Mouse (Mus musculus): ENCODE data around the gene Coq10a. TPM values are rescaled to one million over a fixed set of nuclear protein-coding genes. Genes with fewer than 3 reads are reported as not detected.
"Not testable (repeated sequence)": the region's sequence is repeated elsewhere in the genome, so short reads cannot be mapped to it uniquely, and the experiment has no call there.

Gene Coq10a
- polyA plus RNA-seq, 1 experiment from 2014 or later = 19.4 TPM

DNA sequence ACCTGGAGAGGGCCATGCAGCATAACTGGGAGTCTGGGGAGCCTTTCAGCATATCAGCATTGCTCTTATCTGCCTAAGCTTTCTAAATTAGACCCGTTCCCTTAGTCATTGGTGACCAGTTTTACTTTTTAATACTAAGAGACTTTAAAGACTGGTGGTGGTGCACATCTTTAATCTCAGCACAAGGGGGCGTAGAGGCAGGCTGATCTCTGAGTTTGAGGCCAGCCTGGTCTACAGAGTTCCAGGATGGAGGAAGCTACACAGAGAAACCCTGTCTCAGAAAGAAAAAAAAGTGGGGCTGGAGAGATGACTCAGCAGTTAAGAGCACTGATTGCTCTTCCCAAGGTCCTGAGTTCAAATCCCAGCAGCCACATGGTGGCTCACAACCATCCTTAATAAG, 28.5 kb downstream of the Coq10a start:
- Histone ChIP-seq H3K9me3 (replicated peaks) (no peaks in the 10 kb centered on the region), H3K4me1 (peaks cover 27% of the 10 kb centered on the region), H3K27me3 (no peaks in the 10 kb centered on the region), H3K4me2 (replicated peaks) (no peak overlapping the region), H3K9ac (no peak overlapping the region), H3K27ac (replicated peaks) (no peak overlapping the region), H3K36me3 (no peaks in the 10 kb centered on the region), H3K4me3 (replicated peaks) (no peak overlapping the region)
- 81% methylated on average over 2 of the region's 2 CpGs for WGBS
- no peak for ATAC-seq (ENCODE audit: insufficient number of reproducible peaks, low FRiP score, low TSS enrichment, low read depth)

DNA sequence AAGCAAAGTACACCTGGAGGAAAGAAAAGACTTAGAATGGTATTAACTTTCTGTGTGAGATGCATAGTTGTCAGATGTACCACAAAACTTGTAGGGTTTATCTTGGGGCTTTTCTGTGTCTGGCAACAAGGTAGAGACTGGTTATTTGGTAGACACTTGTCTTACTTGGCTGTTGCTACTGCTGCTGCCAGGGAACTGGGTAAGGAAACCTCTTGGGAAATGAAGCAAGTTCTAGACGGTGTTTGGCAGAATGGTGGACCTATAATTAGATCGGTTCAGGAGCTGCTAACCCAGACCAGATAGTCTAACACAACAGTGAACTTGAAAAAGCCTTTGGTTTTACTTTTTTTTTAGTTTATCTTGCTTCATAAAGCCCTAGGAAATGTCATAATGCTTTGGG, 29.8 kb downstream of the Coq10a start:
- Histone ChIP-seq H3K4me2 (replicated peaks) (peak overlapping the region; percentile 77), H3K4me1 (peaks cover 18% of the 10 kb centered on the region), H3K9ac (no peak overlapping the region), H3K4me3 (replicated peaks) (peak overlapping the region; percentile 98), H3K27me3 (no peaks in the 10 kb centered on the region), H3K9me3 (replicated peaks) (no peaks in the 10 kb centered on the region), H3K27ac (replicated peaks) (no peak overlapping the region; the same call in 1 of the 2 replicates), H3K36me3 (no peaks in the 10 kb centered on the region)
- 50% methylated on average over 2 of the region's 2 CpGs for WGBS
- ATAC-seq (ENCODE audit: insufficient number of reproducible peaks, low FRiP score, low TSS enrichment, low read depth) = no peak

DNA sequence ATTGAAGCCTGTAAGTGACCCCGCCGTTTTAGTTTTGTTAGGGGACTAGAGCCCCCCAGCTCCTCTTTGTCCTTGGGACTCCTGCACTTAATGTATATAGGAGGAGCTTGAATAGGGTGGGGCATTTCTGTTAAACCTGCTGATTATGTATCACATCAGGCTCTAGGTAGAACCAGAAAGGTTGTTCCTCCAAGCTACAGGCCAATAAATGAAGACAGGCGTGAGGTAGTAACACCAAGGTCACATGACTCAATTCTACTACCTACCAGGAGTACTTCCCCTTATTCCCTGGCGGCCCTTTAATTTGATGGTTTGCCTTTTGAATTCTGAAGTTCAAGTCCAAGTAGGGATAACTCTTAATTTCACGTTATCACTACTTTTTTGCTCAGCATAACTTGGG, 30.4 kb downstream of the Coq10a start:
- peak overlapping the region; percentile 77 for H3K4me2 ChIP-seq (replicated peaks)
- WGBS = 13% methylated on average over 5 of the region's 5 CpGs
- no peak for ATAC-seq (ENCODE audit: insufficient number of reproducible peaks, low FRiP score, low TSS enrichment, low read depth)
- peaks cover 18% of the 10 kb centered on the region for H3K4me1 ChIP-seq
- peak overlapping the region; percentile 94 for H3K27ac ChIP-seq (replicated peaks)
- peak overlapping the region; percentile 98 for H3K4me3 ChIP-seq (replicated peaks)
- H3K36me3 ChIP-seq = no peaks in the 10 kb centered on the region
- H3K9me3 ChIP-seq (replicated peaks) = no peaks in the 10 kb centered on the region
- H3K27me3 ChIP-seq = no peaks in the 10 kb centered on the region
- H3K9ac ChIP-seq = peak overlapping the region; percentile 96

DNA sequence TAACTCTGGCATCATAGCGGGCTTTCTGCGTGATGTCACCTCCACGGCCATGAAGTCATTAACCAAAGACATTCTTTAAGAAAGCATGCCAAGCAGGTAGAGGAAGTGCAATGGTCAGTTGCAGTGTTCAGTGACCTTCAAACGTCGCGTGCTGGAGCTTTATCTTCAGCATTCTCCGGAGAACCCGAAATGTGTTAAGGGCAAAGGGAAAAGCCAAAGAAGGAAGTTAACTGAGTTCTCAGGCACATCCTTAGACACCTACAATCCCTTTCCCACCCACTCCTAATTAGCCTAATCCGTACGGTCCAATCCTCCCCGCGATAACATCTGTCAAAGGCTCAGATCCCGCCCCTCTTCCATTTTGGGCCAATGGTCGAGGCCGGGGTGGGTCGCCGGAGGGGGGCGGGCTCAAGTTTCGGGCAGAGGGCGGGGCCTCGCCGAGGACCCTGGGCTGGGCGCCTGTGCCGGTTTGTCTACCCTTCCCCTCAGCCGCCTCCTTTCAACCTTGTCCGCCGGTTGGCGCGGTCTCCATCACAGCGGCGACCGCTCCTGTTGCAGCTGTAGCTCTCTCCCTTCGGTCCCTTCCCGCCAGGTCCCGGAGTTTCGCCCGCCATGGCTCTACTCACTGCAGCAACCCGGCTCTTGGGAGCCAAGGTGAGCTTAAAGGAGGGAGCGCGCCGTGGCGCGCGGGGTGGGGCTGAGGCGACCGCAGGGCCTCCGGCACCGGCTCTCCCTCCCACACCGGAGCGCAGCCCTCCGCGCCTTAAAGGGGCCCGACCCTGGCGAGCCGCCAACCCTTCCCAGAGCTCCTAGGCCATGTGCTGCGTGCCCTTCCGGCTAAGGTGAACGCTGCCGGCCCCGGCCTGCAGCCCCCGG, 31.3 kb downstream of the Coq10a start, which contains the start of gene Cs:
Gene Cs (plus strand): TSS at position 429 of the 876 bp plus-strand sequence.
- peak; percentile 99 for ATAC-seq (ENCODE audit: insufficient number of reproducible peaks, low FRiP score, low TSS enrichment, low read depth)
- H3K27me3 ChIP-seq = no peaks in the 10 kb centered on the region

DNA sequence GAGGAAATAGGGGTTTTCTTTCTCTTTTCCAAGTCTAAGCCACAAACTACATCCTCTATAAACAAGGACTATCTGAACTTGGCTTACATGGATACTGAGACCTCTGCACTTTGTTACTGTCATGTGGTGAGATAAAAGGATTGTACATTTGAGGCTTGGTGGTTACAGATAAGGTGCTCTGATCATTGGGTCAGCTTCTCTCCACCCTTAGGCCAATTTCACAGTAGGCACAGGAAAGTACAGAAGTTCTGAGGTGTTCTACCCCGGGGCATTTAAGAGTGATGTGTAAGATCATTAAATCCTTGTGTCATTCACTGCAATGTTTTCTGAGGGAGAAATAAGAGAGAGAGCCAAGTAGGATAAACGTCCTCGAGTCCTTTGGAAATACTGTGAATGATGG, 32.2 kb downstream of the Coq10a start:
- Histone ChIP-seq H3K36me3 (no peaks in the 10 kb centered on the region), H3K9ac (no peak overlapping the region)
- 78% methylated on average over 3 of the region's 3 CpGs for WGBS

More for the DNA sequence above, 31.3 kb downstream of the Coq10a start, which contains the start of gene Cs:
- Histone ChIP-seq H3K9ac (peak within 1 kb of the TSS; percentile 96), H3K36me3 (no peaks in the 10 kb centered on the region), H3K4me1 (peaks cover 18% of the 10 kb centered on the region), H3K4me2 (replicated peaks) (peak within 1 kb of the TSS; percentile 77), H3K4me3 (replicated peaks) (peak within 1 kb of the TSS; percentile 98), H3K9me3 (replicated peaks) (no peaks in the 10 kb centered on the region), H3K27ac (replicated peaks) (peak within 1 kb of the TSS; percentile 94)
- under 1% methylated on average over 61 of the region's 61 CpGs for WGBS

DNA sequence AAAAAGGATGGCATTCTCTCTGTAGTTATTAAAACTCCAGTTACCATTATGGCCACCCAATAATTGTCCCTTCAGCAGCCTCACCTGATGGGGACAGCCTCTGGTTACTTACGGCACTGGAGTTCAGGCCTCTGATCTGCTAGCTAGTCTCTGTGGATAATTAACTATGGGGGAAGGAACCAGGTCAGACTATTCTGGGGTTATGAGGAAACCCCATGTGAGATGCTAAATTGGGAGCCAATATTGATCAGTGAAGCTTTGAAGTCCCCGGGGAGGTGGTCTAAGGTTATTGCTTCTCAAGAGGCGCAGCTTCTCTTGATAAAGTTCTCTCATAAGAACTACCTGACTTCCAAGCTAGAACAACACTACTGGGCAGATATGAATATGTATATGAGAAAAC, 32.6 kb downstream of the Coq10a start:
- no peak overlapping the region for H3K4me3 ChIP-seq (replicated peaks)
- 90% methylated on average over 3 of the region's 3 CpGs for WGBS

More for the DNA sequence above, 32.2 kb downstream of the Coq10a start:
- H3K4me3 ChIP-seq (replicated peaks) = peak overlapping the region; percentile 98
- H3K27me3 ChIP-seq = no peaks in the 10 kb centered on the region
- peaks cover 18% of the 10 kb centered on the region for H3K4me1 ChIP-seq
- peak overlapping the region; percentile 84; the same call in 1 of the 2 replicates for H3K27ac ChIP-seq (replicated peaks)
- ATAC-seq (ENCODE audit: insufficient number of reproducible peaks, low FRiP score, low TSS enrichment, low read depth) = no peak
- H3K4me2 ChIP-seq (replicated peaks) = peak overlapping the region; percentile 77
- no peaks in the 10 kb centered on the region for H3K9me3 ChIP-seq (replicated peaks)

DNA sequence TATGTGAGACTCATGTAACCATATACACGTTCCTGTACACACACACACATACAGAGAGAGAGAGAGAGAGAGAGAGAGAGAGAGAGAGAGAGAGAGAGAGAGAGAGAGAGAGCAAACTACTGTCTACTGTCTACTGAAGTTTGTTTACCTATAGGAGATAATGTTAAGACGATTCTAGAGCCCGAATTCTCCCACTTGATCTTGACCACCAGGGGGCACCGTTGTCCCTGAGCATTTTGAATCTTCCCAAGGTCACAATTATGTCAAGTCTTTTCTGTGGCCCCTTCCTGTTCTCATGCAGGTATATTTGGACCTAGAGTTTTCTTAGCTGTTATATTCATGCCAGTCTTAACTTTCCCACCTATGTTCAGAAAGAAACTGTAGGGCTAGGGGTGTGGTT, 33.2 kb downstream of the Coq10a start:
- Histone ChIP-seq H3K4me2 (replicated peaks) (no peak overlapping the region), H3K4me3 (replicated peaks) (no peak overlapping the region), H3K27ac (replicated peaks) (no peak overlapping the region), H3K36me3 (no peaks in the 10 kb centered on the region), H3K4me1 (peaks cover 18% of the 10 kb centered on the region), H3K9ac (no peak overlapping the region), H3K27me3 (no peaks in the 10 kb centered on the region), H3K9me3 (replicated peaks) (no peaks in the 10 kb centered on the region)
- no peak for ATAC-seq (ENCODE audit: insufficient number of reproducible peaks, low FRiP score, low TSS enrichment, low read depth)
- WGBS = 6% methylated on average over 4 of the region's 4 CpGs

More for the DNA sequence above, 32.6 kb downstream of the Coq10a start:
- Histone ChIP-seq H3K9me3 (replicated peaks) (no peaks in the 10 kb centered on the region), H3K27ac (replicated peaks) (no peak overlapping the region), H3K27me3 (no peaks in the 10 kb centered on the region), H3K4me2 (replicated peaks) (no peak overlapping the region), H3K9ac (no peak overlapping the region), H3K4me1 (peaks cover 18% of the 10 kb centered on the region), H3K36me3 (no peaks in the 10 kb centered on the region)
- no peak for ATAC-seq (ENCODE audit: insufficient number of reproducible peaks, low FRiP score, low TSS enrichment, low read depth)

DNA sequence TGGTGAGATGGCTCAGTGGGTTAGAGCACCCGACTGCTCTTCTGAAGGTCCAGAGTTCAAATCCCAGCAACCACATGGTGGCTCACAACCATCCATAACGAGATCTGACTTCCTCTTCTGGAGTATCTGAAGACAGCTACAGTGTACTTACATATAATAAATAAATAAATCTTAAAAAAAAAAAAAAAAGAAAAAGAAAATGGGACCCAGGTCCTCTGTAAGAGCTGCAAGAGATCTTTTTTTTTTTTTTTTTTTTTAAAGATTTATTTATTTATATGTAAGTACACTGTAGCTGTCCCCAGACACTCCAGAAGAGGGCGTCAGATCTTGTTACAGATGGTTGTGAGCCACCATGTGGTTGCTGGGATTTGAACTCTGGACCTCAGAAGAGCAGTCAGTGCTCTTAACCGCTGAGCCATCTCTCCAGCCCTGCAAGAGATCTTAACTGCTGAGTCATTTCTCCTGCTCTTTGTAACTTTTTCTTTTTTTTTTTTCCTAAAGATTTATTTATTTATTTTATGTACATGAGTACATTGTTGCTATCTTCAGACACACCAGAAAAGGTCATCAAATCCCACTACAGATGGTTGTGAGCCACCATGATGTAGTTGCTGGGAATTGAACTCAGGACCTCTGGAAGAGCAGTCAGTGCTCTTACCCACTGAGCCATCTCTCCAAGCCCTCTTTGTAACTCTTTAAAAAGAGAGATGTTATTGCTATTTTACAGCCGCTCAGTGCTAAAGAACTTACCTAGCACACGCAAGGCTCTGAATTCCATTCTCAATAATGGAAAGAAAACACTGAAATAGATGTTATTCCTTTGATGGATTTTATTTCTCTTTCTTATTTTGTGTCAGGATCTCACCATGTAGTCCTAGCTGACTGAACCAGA, 36.2 kb downstream of the Coq10a start:
- H3K4me3 ChIP-seq (replicated peaks); H3K4me1 ChIP-seq; H3K27ac ChIP-seq (replicated peaks); H3K4me2 ChIP-seq (replicated peaks); H3K9ac ChIP-seq; H3K9me3 ChIP-seq (replicated peaks); H3K27me3 ChIP-seq; ATAC-seq (ENCODE audit: insufficient number of reproducible peaks, low FRiP score, low TSS enrichment, low read depth): not testable (repeated sequence)
- H3K36me3 ChIP-seq = peaks cover 15% of the 10 kb centered on the region
- WGBS = 82% methylated on average over 6 of the region's 6 CpGs

DNA sequence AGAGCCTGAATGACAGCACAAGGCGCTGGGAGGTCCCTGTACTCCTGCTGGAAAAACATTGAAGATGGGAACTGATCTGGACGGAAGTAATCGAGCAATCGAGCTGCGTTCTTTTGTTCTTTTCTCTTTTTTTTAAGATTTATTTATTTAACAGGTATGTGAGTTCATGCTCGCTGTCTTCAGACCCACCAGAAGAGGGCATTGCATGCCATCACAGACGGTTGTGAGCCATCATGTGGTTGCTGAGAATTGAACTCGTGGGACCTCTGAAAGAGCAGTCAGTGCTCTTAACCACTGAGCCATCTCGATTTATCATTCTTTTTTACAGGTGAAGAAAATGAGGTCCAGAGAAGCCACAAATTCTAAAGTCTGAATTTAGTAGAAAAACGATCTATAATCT, 41.2 kb downstream of the Coq10a start:
- WGBS = 88% methylated on average over 10 of the region's 10 CpGs
- H3K36me3 ChIP-seq = peaks cover 36% of the 10 kb centered on the region
- no peak for ATAC-seq (ENCODE audit: insufficient number of reproducible peaks, low FRiP score, low TSS enrichment, low read depth)

DNA sequence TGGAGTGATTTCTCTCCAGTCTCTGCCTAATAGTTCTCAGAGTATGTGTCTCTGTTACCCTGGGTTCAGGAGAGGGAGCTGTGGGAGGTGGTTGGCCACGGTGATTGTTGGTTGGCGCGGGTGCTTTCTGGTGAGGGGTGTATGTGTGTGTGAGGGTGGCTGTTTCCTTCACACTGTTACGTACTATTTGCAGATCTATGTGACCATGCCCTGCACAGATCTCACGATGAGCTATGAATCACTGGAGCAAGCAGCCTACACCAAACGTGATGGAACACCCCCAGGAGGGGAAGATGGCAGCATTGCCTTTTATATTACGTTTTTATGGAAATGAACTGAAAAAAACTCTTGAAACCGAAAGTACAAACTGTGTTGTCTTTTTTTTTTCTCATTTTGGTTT, 42.0 kb downstream of the Coq10a start:
- no peak overlapping the region for H3K4me2 ChIP-seq (replicated peaks)
- no peaks in the 10 kb centered on the region for H3K9me3 ChIP-seq (replicated peaks)
- H3K9ac ChIP-seq = no peak overlapping the region
- no peak overlapping the region for H3K4me3 ChIP-seq (replicated peaks)
- peaks cover 36% of the 10 kb centered on the region for H3K36me3 ChIP-seq
- 94% methylated on average over 8 of the region's 8 CpGs for WGBS
- H3K27me3 ChIP-seq = no peaks in the 10 kb centered on the region
- H3K27ac ChIP-seq (replicated peaks) = no peak overlapping the region
- H3K4me1 ChIP-seq = peaks cover 14% of the 10 kb centered on the region
- no peak for ATAC-seq (ENCODE audit: insufficient number of reproducible peaks, low FRiP score, low TSS enrichment, low read depth)

More for the DNA sequence above, 41.2 kb downstream of the Coq10a start:
- Histone ChIP-seq H3K27me3 (no peaks in the 10 kb centered on the region), H3K4me1 (peaks cover 14% of the 10 kb centered on the region), H3K9ac (no peak overlapping the region), H3K27ac (replicated peaks) (no peak overlapping the region), H3K4me2 (replicated peaks) (no peak overlapping the region), H3K4me3 (replicated peaks) (no peak overlapping the region), H3K9me3 (replicated peaks) (no peaks in the 10 kb centered on the region)

DNA sequence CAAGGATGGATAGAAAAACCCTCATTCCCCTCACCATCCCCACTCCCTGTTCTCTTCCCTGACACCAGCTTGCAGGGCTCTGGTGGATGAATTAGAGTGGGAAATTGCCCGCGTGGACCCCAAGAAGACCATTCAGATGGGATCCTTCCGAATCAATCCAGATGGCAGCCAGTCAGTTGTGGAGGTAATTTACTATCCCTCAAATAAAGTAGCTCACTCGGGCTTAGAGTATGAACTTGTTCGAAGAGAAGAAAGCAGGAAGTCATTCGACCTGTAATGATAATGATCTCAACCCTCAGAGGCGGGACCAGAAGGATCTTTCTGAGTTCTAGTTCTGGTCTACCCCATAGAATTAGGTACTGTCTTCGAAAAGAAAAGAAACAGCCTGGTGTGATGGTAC, 45.3 kb downstream of the Coq10a start:
- Histone ChIP-seq H3K4me3 (replicated peaks) (peak overlapping the region; percentile 90), H3K27ac (replicated peaks) (peak overlapping the region; percentile 98), H3K9ac (peak overlapping the region; percentile 99), H3K27me3 (no peaks in the 10 kb centered on the region), H3K4me2 (replicated peaks) (peak overlapping the region; percentile 75), H3K9me3 (replicated peaks) (no peaks in the 10 kb centered on the region), H3K4me1 (peaks cover 18% of the 10 kb centered on the region), H3K36me3 (peaks cover 52% of the 10 kb centered on the region)
- 63% methylated on average over 8 of the region's 8 CpGs for WGBS
- ATAC-seq (ENCODE audit: insufficient number of reproducible peaks, low FRiP score, low TSS enrichment, low read depth) = no peak
